Mouse (Mus musculus) thymus, postnatal 0 days (tissue): Measurements from ENCODE around the gene Hnrnpdl. TPM values are rescaled to one million over a fixed set of nuclear protein-coding genes. Genes with fewer than 3 reads are reported as not detected.

ENCODE experiments used
- DNase-seq: peaks from one replicate; pipeline ENCODE4 v3.0.0-alpha.2; 2015; ENCODE audit warnings: low spot score
- polyA plus RNA-seq: library from polyadenylated mRNA; unstranded; fragments of >200 nt; fragmentation: Nextera tagmentation; extraction: Ambion mirVana; gene quantifications from 2 replicates; pipeline ENCODE4 v1.2.1, GENCODE M21; 2015

Hnrnpdl gene
- polyA plus RNA-seq, 1 experiment from 2014 or later: 125 TPM

GRCm38 (mm10) chr5:100006324-100007039 is 33.0 kb downstream of the Hnrnpdl start:
- no peak for DNase-seq

GRCm38 (mm10) chr5:100005896-100006295 is 33.6 kb downstream of the Hnrnpdl start:
- DNase-seq: no peak

GRCm38 (mm10) chr5:100005431-100005830 is 34.0 kb downstream of the Hnrnpdl start:
- DNase-seq: no peak

GRCm38 (mm10) chr5:100003895-100004294 is 35.6 kb downstream of the Hnrnpdl start:
- DNase-seq: no peak

- no peak for DNase-seq
These were observed 39.0 kb downstream of the Hnrnpdl start for GRCm38 (mm10) chr5:100000500-100000899.

- no peak for DNase-seq
These were observed 39.4 kb downstream of the Hnrnpdl start for GRCm38 (mm10) chr5:100000048-100000447.

- DNase-seq: no peak
These were observed 44.8 kb downstream of the Hnrnpdl start for GRCm38 (mm10) chr5:99994680-99995079.

GRCm38 (mm10) chr5:99994166-99994565 is 45.3 kb downstream of the Hnrnpdl start:
- no peak for DNase-seq

Other genes starting within 250 kb of the Hnrnpdl start
- gene Vamp9, start 133.4 kb downstream of the Hnrnpdl start, polyA plus RNA-seq: 0.18 and 0.23 TPM in 2 replicates
- gene Hnrnpd, start 60.7 kb downstream of the Hnrnpdl start, polyA plus RNA-seq: 120 and 167 TPM in 2 replicates
- gene 4930524J08Rik, start 60.6 kb downstream of the Hnrnpdl start, polyA plus RNA-seq: 2.4 TPM in 2 replicates
- 33.9 and 35.1 TPM in 2 replicates for gene Enoph1, start 321 bp upstream of the Hnrnpdl start, polyA plus RNA-seq
- 8.7 and 9.8 TPM in 2 replicates for gene Tmem150c, start 120.1 kb upstream of the Hnrnpdl start, polyA plus RNA-seq